Mouse (Mus musculus): ENCODE results near the gene Acp2. TPM values are rescaled to one million over a fixed set of nuclear protein-coding genes. Genes with fewer than 3 reads are reported as not detected.

Acp2 gene
- polyA plus RNA-seq, 1 experiment from 2014 or later = 27.3 TPM

DNA sequence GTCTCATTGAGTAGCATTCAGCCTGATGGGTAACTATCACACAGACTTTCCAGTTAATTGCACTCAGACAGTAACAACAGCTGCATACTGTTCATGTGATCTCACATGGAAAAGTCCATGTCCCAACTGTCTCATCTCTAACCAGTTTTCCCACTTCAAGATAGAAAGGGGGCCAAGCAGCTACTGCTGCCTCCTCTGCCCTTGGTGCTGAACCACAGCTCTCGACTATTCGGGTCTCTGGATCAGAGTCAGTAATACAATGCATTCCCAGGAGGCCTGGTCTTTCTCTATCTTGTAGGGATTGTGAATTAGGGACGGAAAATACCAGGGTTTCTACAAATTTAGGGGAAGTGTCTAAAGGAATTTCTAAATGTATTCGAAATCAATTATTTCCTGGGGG lies 22.9 kb upstream of the Acp2 start:
- Histone ChIP-seq H3K27me3 (no peaks in the 10 kb centered on the region), H3K9ac (no peak overlapping the region), H3K4me2 (no peak overlapping the region), H3K4me3 (replicated peaks) (no peak overlapping the region), H3K9me3 (replicated peaks) (no peaks in the 10 kb centered on the region), H3K27ac (no peak overlapping the region), H3K36me3 (peaks cover 23% of the 10 kb centered on the region), H3K4me1 (peaks cover 17% of the 10 kb centered on the region)
- WGBS = 41% methylated on average over 4 of the region's 4 CpGs
- ATAC-seq (replicated peaks; ENCODE audit: low FRiP score) = no peak

DNA sequence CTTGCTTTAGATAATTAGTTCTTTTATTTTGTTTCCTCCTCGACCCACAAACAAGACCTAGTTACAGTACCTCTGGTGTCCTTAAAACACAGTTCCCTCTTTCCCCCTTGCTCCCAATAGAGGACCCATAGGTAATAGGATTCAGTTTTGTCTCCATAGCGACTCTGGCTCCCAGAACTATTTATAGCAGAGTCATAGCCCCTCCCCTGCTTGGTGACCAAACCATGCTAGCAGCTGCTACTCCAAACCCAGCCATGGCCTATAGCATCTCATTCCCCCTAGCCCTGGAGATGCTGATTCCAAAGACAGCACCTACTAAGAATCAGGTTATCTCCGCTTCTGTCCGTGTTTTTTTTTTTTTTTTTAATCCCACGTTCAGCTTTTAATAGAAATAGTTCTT lies 22.0 kb upstream of the Acp2 start:
- 68% methylated on average over 5 of the region's 5 CpGs for WGBS
- no peak for ATAC-seq (replicated peaks; ENCODE audit: low FRiP score)
- H3K27ac ChIP-seq = no peak overlapping the region

GRCm38 (mm10) chr2:91182016-91182404 lies 20.7 kb upstream of the Acp2 start:
- peaks cover 8% of the 10 kb centered on the region for H3K36me3 ChIP-seq
- WGBS = 11% methylated on average over 8 of the region's 8 CpGs
- H3K27me3 ChIP-seq = no peaks in the 10 kb centered on the region
- no peaks in the 10 kb centered on the region for H3K9me3 ChIP-seq (replicated peaks)
- peak overlapping the region; percentile 92 for H3K4me2 ChIP-seq
- H3K4me1 ChIP-seq = peaks cover 17% of the 10 kb centered on the region
- H3K27ac ChIP-seq = no peak overlapping the region
- peak overlapping the region; percentile 31; the same call in 1 of the 2 replicates for H3K9ac ChIP-seq
- H3K4me3 ChIP-seq (replicated peaks) = peak overlapping the region; percentile 94
- no peak for ATAC-seq (replicated peaks; ENCODE audit: low FRiP score)

More for the DNA sequence above, 22.0 kb upstream of the Acp2 start:
- H3K4me2 ChIP-seq = no peak overlapping the region
- no peak overlapping the region for H3K4me3 ChIP-seq (replicated peaks)
- H3K9ac ChIP-seq = no peak overlapping the region
- peaks cover 17% of the 10 kb centered on the region for H3K4me1 ChIP-seq
- H3K36me3 ChIP-seq = peaks cover 19% of the 10 kb centered on the region
- H3K27me3 ChIP-seq = no peaks in the 10 kb centered on the region
- no peaks in the 10 kb centered on the region for H3K9me3 ChIP-seq (replicated peaks)

GRCm38 (mm10) chr2:91182405-91183147 lies 20.1 kb upstream of the Acp2 start:
- peaks cover 17% of the 10 kb centered on the region for H3K4me1 ChIP-seq
- WGBS = under 1% methylated on average over 76 of the region's 81 CpGs

GRCm38 (mm10) chr2:91183148-91183513 lies 19.6 kb upstream of the Acp2 start:
- 0% methylated on average over 9 of the region's 9 CpGs for WGBS
- H3K4me1 ChIP-seq = peaks cover 17% of the 10 kb centered on the region
- peak overlapping the region; percentile 83 for H3K27ac ChIP-seq
- H3K4me3 ChIP-seq (replicated peaks) = peak overlapping the region; percentile 94
- H3K9ac ChIP-seq = peak overlapping the region; percentile 59
- ATAC-seq (replicated peaks; ENCODE audit: low FRiP score) = peak; percentile 95
- H3K4me2 ChIP-seq = peak overlapping the region; percentile 92
- H3K36me3 ChIP-seq = 0 out of 2 replicates have a peak, but pooled peaks cover 3% of the 10 kb centered on the region
- no peaks in the 10 kb centered on the region for H3K9me3 ChIP-seq (replicated peaks)
- no peaks in the 10 kb centered on the region for H3K27me3 ChIP-seq

More at GRCm38 (mm10) chr2:91182405-91183147, 20.1 kb upstream of the Acp2 start:
- H3K9me3 ChIP-seq (replicated peaks) = no peaks in the 10 kb centered on the region
- H3K27me3 ChIP-seq = no peaks in the 10 kb centered on the region
- H3K27ac ChIP-seq = peak overlapping the region; percentile 83
- peak overlapping the region; percentile 94 for H3K4me3 ChIP-seq (replicated peaks)
- H3K9ac ChIP-seq = peak overlapping the region; percentile 59
- peaks cover 8% of the 10 kb centered on the region for H3K36me3 ChIP-seq
- H3K4me2 ChIP-seq = peak overlapping the region; percentile 92
- peak; percentile 96 for ATAC-seq (replicated peaks; ENCODE audit: low FRiP score)

GRCm38 (mm10) chr2:91183711-91184405 lies 18.8 kb upstream of the Acp2 start, which contains the start of gene Madd:
Gene Madd (minus strand): TSS chr2:91183837.
- ATAC-seq (replicated peaks; ENCODE audit: low FRiP score) = no peak; the same call in 1 of the 2 replicates
- H3K27ac ChIP-seq = peak within 1 kb of the TSS; percentile 83
- H3K4me3 ChIP-seq (replicated peaks) = peak within 1 kb of the TSS; percentile 94
- H3K9me3 ChIP-seq (replicated peaks) = no peaks in the 10 kb centered on the region
- peak within 1 kb of the TSS; percentile 59 for H3K9ac ChIP-seq
- peak within 1 kb of the TSS; percentile 92 for H3K4me2 ChIP-seq
- whole genome bisulfite sequencing = 63% methylated on average over 15 of the region's 15 CpGs
- peaks cover 17% of the 10 kb centered on the region for H3K4me1 ChIP-seq
- H3K27me3 ChIP-seq = no peaks in the 10 kb centered on the region
- H3K36me3 ChIP-seq = no peaks in the 10 kb centered on the region

DNA sequence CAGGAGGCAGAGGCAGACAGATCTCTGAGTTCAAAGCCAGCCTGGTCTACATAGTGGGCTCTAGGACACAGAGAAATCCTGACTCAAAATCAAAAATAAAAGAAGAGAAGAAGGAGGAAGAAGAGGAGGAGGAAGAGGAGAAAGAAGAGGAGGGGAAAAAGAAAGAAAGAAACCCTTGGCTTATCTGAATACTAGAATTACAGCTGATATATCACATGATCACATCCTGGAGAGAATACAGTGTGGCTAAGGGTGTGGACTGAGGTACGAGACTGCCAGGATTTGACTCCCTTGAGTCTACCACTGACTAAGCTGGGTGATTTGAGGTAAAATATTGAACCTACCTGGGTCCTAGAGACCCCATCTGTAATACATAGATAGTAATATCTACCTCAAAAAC lies 16.5 kb upstream of the Acp2 start:
- no peaks in the 10 kb centered on the region for H3K36me3 ChIP-seq
- H3K4me3 ChIP-seq (replicated peaks) = no peak overlapping the region
- no peak overlapping the region for H3K27ac ChIP-seq
- no peak for ATAC-seq (replicated peaks; ENCODE audit: low FRiP score)
- H3K4me1 ChIP-seq = peaks cover 17% of the 10 kb centered on the region
- 76% methylated on average over 1 of the region's 1 CpGs for WGBS
- H3K9ac ChIP-seq = no peak overlapping the region
- no peak overlapping the region for H3K4me2 ChIP-seq
- H3K9me3 ChIP-seq (replicated peaks) = no peaks in the 10 kb centered on the region
- no peaks in the 10 kb centered on the region for H3K27me3 ChIP-seq

GRCm38 (mm10) chr2:91187431-91187830 lies 15.3 kb upstream of the Acp2 start:
- Histone ChIP-seq H3K4me1 (peaks cover 10% of the 10 kb centered on the region), H3K4me3 (replicated peaks) (no peak overlapping the region), H3K27me3 (no peaks in the 10 kb centered on the region; the same call in 1 of the 2 replicates), H3K27ac (no peak overlapping the region), H3K4me2 (no peak overlapping the region), H3K9ac (no peak overlapping the region), H3K36me3 (no peaks in the 10 kb centered on the region), H3K9me3 (replicated peaks) (no peaks in the 10 kb centered on the region)
- no peak for ATAC-seq (replicated peaks; ENCODE audit: low FRiP score)
- WGBS = 58% methylated on average over 4 of the region's 4 CpGs

GRCm38 (mm10) chr2:91190501-91190900 lies 12.2 kb upstream of the Acp2 start:
- no peaks in the 10 kb centered on the region; the same call in 1 of the 2 replicates for H3K27me3 ChIP-seq
- no peak for ATAC-seq (replicated peaks; ENCODE audit: low FRiP score)
- no peak overlapping the region for H3K4me2 ChIP-seq
- H3K9ac ChIP-seq = no peak overlapping the region
- H3K4me3 ChIP-seq (replicated peaks) = no peak overlapping the region
- peaks cover 16% of the 10 kb centered on the region for H3K4me1 ChIP-seq
- WGBS = 88% methylated on average over 16 of the region's 16 CpGs
- no peaks in the 10 kb centered on the region for H3K9me3 ChIP-seq (replicated peaks)
- H3K27ac ChIP-seq = no peak overlapping the region
- no peaks in the 10 kb centered on the region for H3K36me3 ChIP-seq

- H3K9ac ChIP-seq = peak overlapping the region; percentile 38
These were observed 7.9 kb upstream of the Acp2 start for GRCm38 (mm10) chr2:91194624-91195332.

DNA sequence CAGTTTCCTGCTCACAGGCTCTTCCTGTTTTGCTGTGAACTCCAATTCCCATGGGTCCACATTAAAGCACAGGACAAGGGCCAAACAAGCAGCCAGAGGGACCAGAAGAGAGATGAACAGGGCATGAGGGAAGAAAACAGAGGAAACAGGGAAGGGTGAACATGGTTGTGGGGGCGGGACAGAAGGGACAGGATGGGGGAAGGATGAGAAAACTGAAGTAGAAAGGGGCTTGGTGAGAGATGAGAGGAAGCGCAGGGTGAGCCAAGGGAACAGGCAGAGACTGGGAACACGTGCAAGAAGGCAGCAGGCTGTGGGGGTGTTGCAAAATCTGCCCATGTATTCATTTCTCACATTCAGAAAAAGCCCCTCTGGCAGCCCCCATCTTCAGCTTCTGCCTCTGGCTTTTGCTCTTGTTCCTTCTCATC lies 6.1 kb upstream of the Acp2 start:
- Histone ChIP-seq H3K27me3 (no peaks in the 10 kb centered on the region; the same call in 1 of the 2 replicates), H3K4me2 (no peak overlapping the region), H3K9ac (no peak overlapping the region), H3K4me3 (replicated peaks) (no peak overlapping the region), H3K9me3 (replicated peaks) (no peaks in the 10 kb centered on the region), H3K4me1 (peaks cover 21% of the 10 kb centered on the region), H3K27ac (no peak overlapping the region), H3K36me3 (no peaks in the 10 kb centered on the region)
- no peak for ATAC-seq (replicated peaks; ENCODE audit: low FRiP score)
- 70% methylated on average over 3 of the region's 3 CpGs for WGBS

More at GRCm38 (mm10) chr2:91194624-91195332, 7.9 kb upstream of the Acp2 start:
- 1% methylated on average over 27 of the region's 27 CpGs for WGBS
- Histone ChIP-seq H3K4me1 (peaks cover 19% of the 10 kb centered on the region), H3K27me3 (no peaks in the 10 kb centered on the region; the same call in 1 of the 2 replicates), H3K27ac (peak overlapping the region; percentile 58), H3K4me3 (replicated peaks) (peak overlapping the region; percentile 45), H3K9me3 (replicated peaks) (no peaks in the 10 kb centered on the region), H3K4me2 (peak overlapping the region; percentile 84), H3K36me3 (no peaks in the 10 kb centered on the region)
- ATAC-seq (replicated peaks; ENCODE audit: low FRiP score) = peak; percentile 89

DNA sequence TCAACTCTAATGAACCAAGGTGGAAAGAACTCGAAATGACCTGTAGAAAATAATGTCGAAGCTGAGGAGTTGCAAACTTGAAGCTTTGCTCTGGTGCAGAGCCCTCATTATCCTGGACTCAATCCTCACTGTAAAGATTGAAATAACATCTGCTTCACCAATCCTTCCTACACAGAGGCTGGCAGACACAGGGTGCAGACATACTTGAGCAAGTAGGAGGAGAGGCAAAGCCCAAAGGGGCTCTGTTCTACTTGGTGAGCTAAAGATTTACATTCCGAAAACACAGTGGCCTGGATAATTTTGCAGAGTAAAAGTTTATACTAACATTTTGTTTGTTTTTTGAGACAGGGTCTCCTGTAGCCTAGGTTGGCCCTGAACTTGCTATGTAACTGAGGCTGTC lies 3.8 kb upstream of the Acp2 start:
- Histone ChIP-seq H3K4me1 (peaks cover 33% of the 10 kb centered on the region), H3K4me2 (no peak overlapping the region), H3K4me3 (replicated peaks) (no peak overlapping the region), H3K27ac (no peak overlapping the region), H3K27me3 (no peaks in the 10 kb centered on the region), H3K9ac (no peak overlapping the region), H3K36me3 (no peaks in the 10 kb centered on the region), H3K9me3 (replicated peaks) (no peaks in the 10 kb centered on the region)
- ATAC-seq (replicated peaks; ENCODE audit: low FRiP score) = no peak
- WGBS = 90% methylated on average over 3 of the region's 3 CpGs
